Mouse (Mus musculus): ENCODE results near the gene Crip2.
A peak's percentile ranks its signal among the peaks of the same experiment; 100 is the strongest.

The Crip2 gene

DNA sequence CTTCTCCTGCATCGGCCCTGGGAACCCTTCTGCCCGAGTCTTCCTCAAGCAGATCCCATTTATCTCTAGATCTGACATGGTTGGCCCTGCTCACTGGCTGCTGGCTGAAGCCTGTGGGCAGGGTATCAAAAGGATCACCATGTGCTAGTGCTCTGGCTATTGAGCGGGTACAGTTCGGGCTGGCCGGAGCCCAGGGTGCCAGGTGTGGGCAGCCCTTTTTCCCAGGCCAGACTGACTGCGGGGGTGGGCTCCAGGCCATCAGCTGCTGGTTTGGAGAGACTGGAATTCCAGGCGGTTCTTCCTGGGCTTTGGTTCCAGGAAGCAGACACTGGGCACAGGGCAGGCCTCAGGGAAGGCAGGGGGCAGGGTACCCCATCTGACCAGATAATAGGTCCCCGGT lies 7.4 kb downstream of the Crip2 start:
- DNase-seq (ENCODE audit: low spot score) = no peak

GRCm38 (mm10) chr12:113148381-113149035 lies 8.5 kb downstream of the Crip2 start:
- DNase-seq (ENCODE audit: low spot score) = no peak

DNA sequence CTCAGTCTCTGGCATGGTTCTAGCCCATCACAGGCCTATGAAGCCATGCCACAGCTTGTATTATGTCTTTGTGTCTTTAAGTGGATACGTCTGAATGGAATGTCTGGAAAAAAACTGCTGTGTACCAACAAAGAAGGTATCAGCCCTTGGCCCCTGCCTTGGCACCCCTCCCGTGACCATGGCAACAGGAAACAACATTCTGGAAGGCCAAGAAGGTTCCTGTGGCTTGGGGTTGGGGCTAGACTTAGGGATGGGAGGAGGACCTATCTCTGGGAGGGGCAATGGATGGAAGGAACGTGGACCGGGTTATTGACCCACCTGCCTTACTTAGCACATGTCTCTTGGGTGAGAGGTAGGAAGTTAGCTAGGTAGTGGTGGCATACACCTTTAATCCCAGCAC lies 9.3 kb downstream of the Crip2 start:
- no peak for DNase-seq (ENCODE audit: low spot score)

DNA sequence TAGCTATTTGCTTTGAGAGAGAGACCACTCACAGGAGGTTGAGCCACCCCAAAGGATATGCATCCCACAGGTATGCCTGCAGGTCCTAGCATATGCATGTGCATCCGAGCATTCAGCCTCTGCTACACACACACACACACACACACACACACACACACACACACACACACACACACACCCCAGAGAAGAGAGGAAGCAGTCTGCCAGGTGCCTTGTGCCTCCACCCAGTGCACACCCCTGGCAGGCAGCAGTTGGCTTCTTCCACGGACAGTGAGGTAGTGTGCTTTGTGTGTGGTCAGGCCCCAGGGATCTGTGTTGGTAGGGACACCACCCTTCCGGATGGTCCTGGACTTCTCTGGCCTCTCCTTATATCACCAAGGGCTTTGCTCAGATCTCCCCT lies 9.9 kb downstream of the Crip2 start:
- DNase-seq (ENCODE audit: low spot score) = no peak

DNA sequence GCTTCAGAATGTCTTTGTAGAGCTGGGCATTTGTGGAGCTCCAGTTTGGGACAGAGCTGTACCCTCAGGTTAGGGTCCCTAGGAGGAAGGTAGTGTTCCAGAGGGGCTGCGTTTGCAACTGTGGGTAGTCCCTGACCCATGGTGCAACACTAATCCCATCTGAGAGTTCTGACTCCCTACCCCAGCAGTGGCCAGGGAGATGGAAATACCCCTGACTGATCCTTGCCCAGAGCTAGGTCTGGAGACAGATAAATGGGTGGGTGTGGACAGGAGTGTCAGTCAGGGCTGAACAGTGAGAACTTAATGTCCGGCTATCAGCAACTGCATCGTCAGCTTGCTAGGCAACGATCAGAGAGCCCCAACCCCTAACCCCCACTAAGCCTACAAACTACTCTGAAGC lies 10.6 kb downstream of the Crip2 start:
- DNase-seq (ENCODE audit: low spot score) = no peak

DNA sequence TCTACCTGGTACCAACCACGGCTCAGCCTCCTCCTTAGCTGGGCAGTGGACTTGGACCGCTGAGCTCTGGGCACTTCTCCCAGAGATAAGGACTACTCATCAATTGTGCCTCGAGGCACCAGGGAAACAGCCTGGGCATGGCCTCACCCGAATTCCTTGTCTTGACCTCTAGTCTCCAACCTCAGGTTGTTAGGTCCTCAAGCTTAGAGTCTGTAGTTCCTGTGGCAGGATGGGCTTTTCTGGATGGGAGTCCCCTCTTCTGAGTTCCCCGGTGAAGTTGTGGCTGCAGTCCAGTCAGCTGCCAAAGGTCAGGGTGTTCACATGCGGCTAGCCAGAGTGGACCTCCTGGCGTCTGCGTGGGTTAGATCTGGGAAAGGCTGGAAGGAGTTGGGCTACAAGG lies 11.0 kb downstream of the Crip2 start:
- DNase-seq (ENCODE audit: low spot score) = no peak

DNA sequence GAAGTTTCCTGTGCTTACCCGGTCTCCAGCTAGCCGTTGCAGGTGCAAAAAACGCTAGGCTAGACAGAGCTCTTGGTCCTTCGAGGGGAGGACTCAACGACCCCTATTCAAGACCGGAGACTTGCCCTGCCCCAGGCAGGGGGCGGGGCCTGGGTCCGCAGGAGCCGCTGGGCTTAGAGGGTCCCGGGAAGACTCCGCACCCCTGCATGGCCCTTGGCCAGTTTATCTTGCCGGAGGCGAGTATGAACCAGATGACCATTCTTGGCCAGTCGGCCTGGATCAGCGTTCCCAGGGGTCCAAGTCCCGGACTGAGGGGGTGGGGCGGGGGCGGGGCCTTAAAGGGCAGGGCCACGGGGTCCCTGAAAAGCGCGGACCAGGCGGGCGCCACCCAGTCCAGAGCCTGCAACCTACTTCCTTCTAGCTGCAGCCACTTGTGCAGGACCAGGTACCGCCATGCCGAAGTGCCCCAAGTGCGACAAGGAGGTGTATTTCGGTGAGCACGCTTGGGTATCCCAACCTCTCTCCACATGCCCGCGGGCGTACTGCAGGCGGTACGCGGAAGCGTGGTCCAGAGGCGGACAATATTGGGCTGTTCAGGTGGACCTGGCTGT lies 11.7 kb downstream of the Crip2 start:
- no peak for DNase-seq (ENCODE audit: low spot score)

- DNase-seq (ENCODE audit: low spot score) = no peak
Measured at GRCm38 (mm10) chr12:113152272-113152661, 12.2 kb downstream of the Crip2 start.

GRCm38 (mm10) chr12:113152991-113153525 lies 13.0 kb downstream of the Crip2 start:
- peak; percentile 3 for DNase-seq (ENCODE audit: low spot score)

DNA sequence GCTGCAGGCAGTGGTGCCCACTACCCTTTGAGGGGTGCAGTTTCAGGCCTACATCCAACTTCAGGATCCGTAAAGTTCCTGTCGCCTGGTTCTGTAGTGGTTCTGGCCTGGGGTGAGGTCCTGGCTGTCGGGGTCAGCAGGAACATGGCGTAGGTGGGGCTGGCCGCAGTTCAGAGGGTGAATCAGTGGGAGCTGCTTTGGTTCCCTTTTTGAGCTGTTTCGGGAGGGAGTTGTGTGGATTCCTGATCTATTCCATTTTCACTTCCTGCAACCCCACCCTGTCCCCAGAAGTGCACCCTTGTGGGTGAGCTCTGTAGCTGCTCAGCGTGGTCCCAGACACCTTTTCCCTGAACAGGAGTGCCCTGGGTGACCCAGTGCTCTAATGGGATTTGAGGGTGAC lies 13.9 kb downstream of the Crip2 start:
- peak; percentile 21 for DNase-seq (ENCODE audit: low spot score)

GRCm38 (mm10) chr12:113154747-113155075 lies 14.7 kb downstream of the Crip2 start:
- no peak for DNase-seq (ENCODE audit: low spot score)

DNA sequence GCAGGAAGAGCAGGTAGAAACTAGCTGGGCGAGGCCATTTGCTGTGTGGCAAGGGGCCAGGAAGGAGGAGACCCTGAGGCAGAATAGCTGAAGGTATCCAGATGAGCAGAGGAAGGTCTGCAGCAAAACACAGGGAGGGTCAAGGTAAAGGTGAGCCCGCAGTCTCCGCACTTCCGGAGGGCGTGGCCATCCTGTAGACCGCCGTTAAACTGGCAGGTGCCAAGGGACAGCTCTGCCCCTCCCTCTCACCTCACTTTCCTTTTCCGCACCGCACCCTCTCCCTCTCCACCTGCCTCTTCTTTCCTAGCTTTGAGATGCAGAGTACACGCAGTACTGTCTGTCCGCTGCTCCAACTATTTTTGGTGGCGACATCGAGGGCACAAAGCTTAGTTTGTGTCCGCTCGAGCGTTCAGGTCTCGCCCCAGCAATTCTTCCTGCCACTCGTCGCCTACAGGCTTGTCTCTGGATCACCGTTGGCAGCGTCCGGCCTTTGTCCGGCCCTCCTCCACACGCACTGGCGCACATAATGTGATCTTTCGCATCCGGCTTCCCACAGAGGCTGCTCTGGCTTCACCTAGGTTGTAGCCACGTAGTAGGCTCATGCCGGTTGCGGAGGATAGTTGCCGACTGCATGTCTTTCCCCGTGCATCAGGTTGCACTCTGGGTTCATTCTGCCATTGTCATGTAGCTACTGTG lies 15.2 kb downstream of the Crip2 start:
- DNase-seq (ENCODE audit: low spot score) = no peak

- DNase-seq (ENCODE audit: low spot score) = peak; percentile 99
Measured at GRCm38 (mm10) chr12:113155887-113156539, 16.0 kb downstream of the Crip2 start, which contains the start of gene Tedc1. Gene Tedc1 (plus strand): TSS chr12:113156421.

GRCm38 (mm10) chr12:113156540-113156929 lies 16.5 kb downstream of the Crip2 start:
- DNase-seq (ENCODE audit: low spot score) = no peak

DNA sequence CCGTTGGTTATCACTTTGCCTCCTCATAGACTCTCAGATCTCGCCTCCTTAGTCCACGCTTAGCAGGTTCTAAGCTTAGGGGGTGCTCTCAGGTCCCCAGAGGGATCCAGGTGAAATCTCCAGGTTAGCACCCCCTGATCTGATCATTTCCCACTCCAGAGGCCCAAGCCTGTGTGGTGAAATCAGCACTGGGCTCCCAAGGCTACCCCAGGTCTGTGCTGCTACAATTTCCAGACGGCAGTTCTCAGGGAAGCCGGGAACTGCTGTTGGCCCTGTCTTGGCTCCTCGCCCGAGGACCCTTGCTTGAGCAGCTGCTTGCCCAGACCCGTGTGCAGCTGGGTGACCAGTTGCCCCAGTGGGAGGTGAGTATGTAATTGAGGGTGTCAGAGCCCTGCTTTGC lies 17.0 kb downstream of the Crip2 start:
- DNase-seq (ENCODE audit: low spot score) = no peak

GRCm38 (mm10) chr12:113157521-113157920 lies 17.5 kb downstream of the Crip2 start:
- DNase-seq (ENCODE audit: low spot score) = no peak

DNA sequence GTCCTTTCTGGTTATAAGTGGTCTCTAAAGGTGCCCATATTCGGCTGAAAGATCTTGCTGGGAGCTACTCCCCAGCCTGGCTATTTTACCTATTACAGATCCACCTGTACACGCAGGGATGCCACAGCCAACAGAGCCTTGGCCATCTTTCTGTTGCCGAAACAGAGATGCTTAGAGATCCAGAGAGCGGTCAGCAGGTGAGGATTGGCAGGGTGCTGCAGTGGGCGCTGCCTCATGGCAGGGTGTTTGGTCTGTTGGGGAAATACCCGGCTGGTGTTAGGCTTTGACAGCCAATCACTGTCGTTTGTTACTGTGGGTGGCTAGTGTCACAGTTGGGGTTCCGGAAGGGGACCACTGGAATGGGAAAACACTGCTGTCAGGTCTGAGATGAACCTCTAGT lies 17.9 kb downstream of the Crip2 start:
- no peak for DNase-seq (ENCODE audit: low spot score)

DNA sequence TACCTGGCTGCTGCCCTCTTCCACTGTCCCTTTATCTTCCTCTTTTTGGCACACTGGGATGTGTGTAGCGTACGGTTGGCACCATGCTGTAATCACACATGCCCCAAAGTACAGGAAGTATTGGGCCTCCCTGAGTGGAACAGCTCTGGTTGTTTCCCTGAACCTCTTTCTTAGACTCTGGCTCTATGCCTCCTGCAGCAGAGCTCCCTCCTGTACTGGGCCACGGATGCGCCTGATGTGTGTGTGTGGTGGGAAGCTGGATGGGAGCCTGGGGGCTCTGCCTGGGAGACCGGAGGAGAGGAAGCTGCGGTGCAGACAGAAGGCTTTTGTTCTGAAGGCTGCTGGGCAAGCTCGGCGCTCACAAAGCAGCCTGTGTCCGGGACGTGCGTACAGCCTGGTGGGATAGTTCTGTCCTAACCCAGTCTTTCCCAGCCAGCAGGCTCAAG lies 23.5 kb downstream of the Crip2 start:
- DNase-seq (ENCODE audit: low spot score) = peak; percentile 71

- no peak for DNase-seq (ENCODE audit: low spot score)
Measured at GRCm38 (mm10) chr12:113168031-113168536, 28.0 kb downstream of the Crip2 start.

DNA sequence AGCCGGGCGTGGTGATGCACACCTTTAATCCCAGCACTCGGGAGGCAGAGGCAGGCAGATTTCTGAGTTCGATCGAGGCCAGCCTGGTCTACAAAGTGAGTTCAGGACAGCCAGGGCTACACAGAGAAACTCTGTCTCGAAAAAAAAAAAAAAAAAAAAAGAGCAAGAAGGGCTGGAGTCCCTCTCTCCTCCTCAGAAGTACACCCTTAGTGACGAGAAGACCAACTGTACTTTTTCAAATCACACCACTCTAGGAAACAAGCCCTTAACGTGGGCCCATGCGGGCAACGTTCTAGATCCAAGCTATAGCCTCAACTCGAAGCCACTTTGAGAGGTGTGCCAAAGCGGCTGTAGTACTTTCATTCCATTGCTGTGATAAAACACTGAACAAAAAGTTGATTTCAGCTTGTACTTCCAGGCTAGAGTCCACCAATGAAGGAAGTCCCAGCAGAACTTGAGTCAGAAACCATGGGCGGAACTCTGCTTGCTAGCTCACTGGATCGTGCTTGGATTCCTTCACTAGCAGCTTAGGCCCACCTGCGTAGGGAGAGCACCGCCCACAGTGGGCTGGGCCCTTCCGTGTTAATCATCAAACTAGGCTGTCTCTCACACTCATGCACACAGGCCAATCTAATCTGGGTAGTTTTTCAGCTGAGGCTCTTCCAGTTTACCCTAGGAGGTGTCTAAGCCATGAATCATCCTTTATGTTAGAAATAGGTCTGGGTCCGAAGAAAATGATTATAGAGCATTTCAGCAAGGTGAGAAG lies 37.1 kb downstream of the Crip2 start:
- no peak for DNase-seq (ENCODE audit: low spot score)

DNA sequence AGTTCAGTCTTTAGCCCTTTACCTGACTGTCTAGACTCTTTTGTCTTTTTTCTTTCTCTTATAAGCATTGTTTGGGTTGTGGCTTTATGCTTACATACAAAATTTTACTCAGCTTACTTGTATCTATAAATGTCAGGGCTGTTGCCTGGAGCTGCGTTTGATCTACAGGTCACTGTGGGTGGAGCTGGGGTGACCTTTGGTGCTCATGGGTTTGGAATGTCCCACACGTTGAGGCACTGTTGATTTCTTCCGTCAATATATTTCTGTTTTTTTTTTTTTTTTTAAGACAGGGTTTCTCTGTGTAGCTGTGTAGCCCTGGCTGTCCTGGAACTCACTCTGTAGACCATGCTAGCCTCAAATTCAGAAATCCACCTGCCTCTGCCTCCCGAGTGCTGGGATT lies 41.0 kb downstream of the Crip2 start:
- DNase-seq (ENCODE audit: low spot score) = no peak

- no peak for DNase-seq (ENCODE audit: low spot score)
Measured at GRCm38 (mm10) chr12:113184945-113185344, 44.9 kb downstream of the Crip2 start.

Measured in layer of hippocampus, adult 11-12 months (tissue).